Mouse (Mus musculus) hindbrain, embryonic 10.5 days (tissue): ENCODE data around the gene Mpl. TPM values are rescaled to one million over a fixed set of nuclear protein-coding genes. Genes with fewer than 3 reads are reported as not detected.

Source experiments
- DNase-seq: peaks from one replicate; pipeline ENCODE4 v3.0.0-alpha.2; 2017; ENCODE audit warnings: low spot score
- H3K27ac ChIP-seq: fragments of 300-500 bp; sonication (generic); 2 replicates; pipeline ENCODE4 v1.5.1; 2016; ENCODE audit warnings: mild to moderate bottlenecking, moderate library complexity
- H3K27me3 ChIP-seq: fragments of 300-500 bp; sonication (generic); 2 replicates; pipeline ENCODE4 v1.6.1; 2016; ENCODE audit warnings: mild to moderate bottlenecking; ENCODE audit not compliant: poor library complexity, insufficient read depth, severe bottlenecking
- H3K36me3 ChIP-seq: fragments of 300-500 bp; sonication (generic); 2 replicates; pipeline ENCODE4 v1.6.1; 2016; ENCODE audit warnings: mild to moderate bottlenecking, moderate library complexity
- H3K4me1 ChIP-seq: fragments of 300-500 bp; sonication (generic); replicated peaks from 2 replicates; pipeline ENCODE4 v1.6.1; 2016; ENCODE audit warnings: mild to moderate bottlenecking
- H3K4me3 ChIP-seq: fragments of 300-500 bp; sonication (generic); 2 replicates; pipeline ENCODE4 v1.5.1; 2016; ENCODE audit warnings: mild to moderate bottlenecking, moderate library complexity
- H3K9me3 ChIP-seq: fragments of 300-500 bp; sonication (generic); 2 replicates; pipeline ENCODE4 v1.6.1; 2016; ENCODE audit warnings: mild to moderate bottlenecking, moderate library complexity
- WGBS: fragments of 180-500 bp; shearing (Covaris S2); methylation state at CpG from one replicate; pipeline ENCODE4 v1.1.7; 2016; 5-methylcytosine and 5-hydroxymethylcytosine counted together
- polyA plus RNA-seq: library from polyadenylated mRNA; unstranded; fragments of >200 nt; fragmentation: Nextera tagmentation; extraction: Ambion mirVana; gene quantifications from 2 replicates; pipeline ENCODE4 v1.2.1, GENCODE M21; 2016

The Mpl gene
- polyA plus RNA-seq, 1 experiment from 2014 or later = 1.2 TPM

DNA sequence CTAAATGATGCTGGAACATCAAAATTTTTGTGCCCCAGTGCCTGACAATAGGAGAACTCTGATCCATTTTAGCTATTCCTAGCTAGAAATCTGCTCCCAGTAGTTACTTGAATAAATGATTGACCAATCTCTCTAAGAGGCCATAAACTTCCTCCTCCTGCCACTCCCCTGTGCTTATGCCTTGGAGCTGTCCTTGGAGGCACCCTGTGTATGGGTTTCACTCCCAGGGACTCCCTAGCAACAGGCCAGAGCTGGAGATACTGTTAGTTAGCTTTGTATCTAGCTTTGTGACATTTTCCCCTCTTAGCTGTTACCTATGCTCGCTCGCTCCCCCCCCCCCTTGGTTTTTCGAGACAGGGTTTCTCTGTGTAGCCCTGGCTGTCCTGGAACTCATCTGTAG lies 35.9 kb downstream of the Mpl start:
- Histone ChIP-seq H3K4me1 (no peaks in the 10 kb centered on the region), H3K36me3 (peaks cover 73% of the 10 kb centered on the region), H3K4me3 (no peak overlapping the region), H3K9me3 (no peaks in the 10 kb centered on the region), H3K27ac (no peak overlapping the region), H3K27me3 (no peaks in the 10 kb centered on the region)
- DNase-seq = no peak
- WGBS = 90% methylated on average over 3 of the region's 3 CpGs

DNA sequence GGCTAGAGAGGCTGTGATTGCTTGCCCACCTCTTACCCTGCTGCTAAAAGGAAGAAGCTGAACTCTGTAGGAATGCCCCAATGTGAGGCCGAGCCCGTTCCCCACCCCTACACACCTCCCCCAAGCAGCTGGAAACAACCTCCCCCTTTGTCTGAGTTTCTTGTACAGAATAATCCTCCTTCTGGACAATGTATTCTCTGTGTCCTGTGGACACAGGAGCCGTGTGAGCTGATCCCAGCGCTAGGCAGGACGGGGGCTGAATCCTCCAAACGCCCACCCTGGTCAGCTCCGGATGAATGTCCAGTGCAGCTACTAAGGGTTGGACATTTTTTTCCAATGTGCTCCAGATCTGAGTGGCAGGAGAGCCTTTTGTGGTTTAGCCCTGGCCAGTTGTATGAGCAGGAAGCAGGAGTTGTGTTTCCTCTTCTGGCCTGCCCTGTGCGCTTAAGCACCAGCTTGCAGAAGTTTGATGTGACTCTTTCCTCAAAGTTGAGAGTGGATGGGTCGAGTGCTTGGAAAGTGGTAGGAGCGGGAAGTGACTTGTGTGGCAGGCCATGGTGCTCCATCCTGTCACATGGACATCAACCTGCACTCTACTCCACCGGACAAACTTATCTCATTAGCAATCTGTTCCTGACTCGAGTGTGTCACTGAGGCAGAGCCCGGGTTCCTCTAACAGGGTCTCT lies 40.1 kb downstream of the Mpl start:
- Histone ChIP-seq H3K9me3 (no peaks in the 10 kb centered on the region), H3K27me3 (no peaks in the 10 kb centered on the region), H3K27ac (peak overlapping the region; percentile 35), H3K36me3 (peaks cover 98% of the 10 kb centered on the region), H3K4me3 (no peak overlapping the region), H3K4me1 (no peaks in the 10 kb centered on the region)
- no peak for DNase-seq
- 89% methylated on average over 13 of the region's 13 CpGs for WGBS

DNA sequence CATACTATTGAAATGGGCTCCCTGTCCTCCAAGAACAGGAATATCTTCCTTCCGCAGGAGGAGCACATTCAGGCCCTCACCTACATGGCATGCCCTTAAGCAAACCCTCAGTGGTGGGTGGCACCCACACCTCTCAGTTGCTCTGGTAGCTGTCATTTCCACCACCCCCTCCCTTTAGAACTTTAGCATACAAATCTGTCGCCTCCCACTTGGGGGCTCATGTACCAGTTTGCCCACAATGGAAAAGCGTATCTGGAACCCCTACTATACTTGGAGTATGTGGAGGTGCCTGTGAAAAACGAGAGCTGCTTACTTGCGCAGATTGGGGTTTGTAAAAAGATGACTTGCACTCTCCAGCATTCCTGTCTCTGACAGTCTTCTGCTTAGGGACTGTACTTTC lies 41.0 kb downstream of the Mpl start:
- WGBS = 92% methylated on average over 5 of the region's 5 CpGs

DNA sequence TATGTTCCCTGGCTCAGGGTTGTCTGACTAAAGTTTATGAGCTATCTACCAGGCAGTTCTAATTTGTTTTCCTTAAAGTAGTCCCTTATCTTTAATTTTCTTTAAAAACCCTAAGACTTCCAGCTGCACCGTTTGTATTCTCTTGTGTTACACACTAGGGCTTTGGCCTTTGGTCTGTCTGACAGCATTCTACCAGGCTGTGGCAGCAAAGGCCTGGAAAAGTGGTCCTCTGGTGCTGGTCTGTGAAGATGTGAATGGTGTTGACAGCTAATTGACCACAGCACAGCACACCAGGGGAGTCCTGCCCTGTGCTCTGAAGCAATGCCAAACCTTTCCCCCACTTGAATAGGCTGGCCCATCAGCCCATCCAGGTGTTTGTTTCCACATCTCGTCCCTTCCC lies 41.5 kb downstream of the Mpl start:
- H3K4me3 ChIP-seq = no peak overlapping the region
- no peaks in the 10 kb centered on the region for H3K9me3 ChIP-seq
- H3K27me3 ChIP-seq = no peaks in the 10 kb centered on the region
- peaks cover 99% of the 10 kb centered on the region for H3K36me3 ChIP-seq
- DNase-seq = no peak
- no peak overlapping the region for H3K27ac ChIP-seq
- WGBS = 91% methylated on average over 2 of the region's 2 CpGs
- H3K4me1 ChIP-seq = no peaks in the 10 kb centered on the region

More for the DNA sequence above, 41.0 kb downstream of the Mpl start:
- 0 out of 2 replicates have a peak overlapping the region, but pooled peaks have one; percentile 23 for H3K27ac ChIP-seq
- no peaks in the 10 kb centered on the region for H3K9me3 ChIP-seq
- no peaks in the 10 kb centered on the region for H3K27me3 ChIP-seq
- H3K36me3 ChIP-seq = peaks cover 99% of the 10 kb centered on the region
- H3K4me1 ChIP-seq = no peaks in the 10 kb centered on the region
- no peak for DNase-seq
- H3K4me3 ChIP-seq = no peak overlapping the region

DNA sequence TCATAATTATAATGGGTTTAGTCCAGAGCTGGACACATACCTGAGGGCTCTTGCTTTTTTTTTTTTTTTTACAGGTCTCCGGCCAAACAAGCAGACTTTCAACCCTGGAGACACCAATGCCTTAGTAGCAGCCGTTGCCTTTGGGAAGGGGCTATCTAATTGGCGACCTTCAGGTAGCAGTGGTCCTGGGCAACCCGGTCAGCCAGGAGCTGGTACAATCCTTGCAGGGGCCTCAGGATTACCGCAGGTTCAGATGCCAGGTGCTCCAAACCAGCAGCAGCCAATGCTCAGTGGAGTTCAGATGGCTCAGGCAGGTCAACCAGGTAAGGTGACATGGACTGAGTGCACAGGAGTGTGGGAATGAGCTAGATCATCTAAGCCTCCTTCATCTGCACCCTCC lies 43.8 kb downstream of the Mpl start:
- peaks cover 79% of the 10 kb centered on the region for H3K36me3 ChIP-seq
- DNase-seq = no peak
- 95% methylated on average over 5 of the region's 5 CpGs for whole genome bisulfite sequencing
- peaks cover 10% of the 10 kb centered on the region for H3K4me1 ChIP-seq
- H3K27me3 ChIP-seq = no peaks in the 10 kb centered on the region
- H3K4me3 ChIP-seq = no peak overlapping the region
- no peak overlapping the region for H3K27ac ChIP-seq
- no peaks in the 10 kb centered on the region for H3K9me3 ChIP-seq

DNA sequence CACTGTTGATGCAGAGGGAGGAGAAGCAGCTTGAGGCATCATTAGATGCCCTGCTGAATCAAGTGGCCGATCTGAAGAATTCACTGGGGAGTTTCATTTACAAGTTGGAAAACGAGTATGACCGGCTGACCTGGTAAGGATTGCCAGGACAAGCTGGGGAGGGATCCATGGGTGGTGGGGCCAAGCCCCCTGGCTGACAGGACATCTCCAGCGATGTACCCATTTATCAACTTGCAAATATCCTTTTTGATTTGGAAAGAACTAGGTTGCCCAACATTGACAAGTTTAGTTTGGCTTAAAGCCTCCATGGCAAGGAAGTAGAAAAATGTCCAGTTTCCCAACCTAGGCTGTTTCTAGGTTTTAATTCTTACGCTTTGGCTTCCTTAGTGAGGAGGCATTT lies 46.4 kb downstream of the Mpl start:
- Histone ChIP-seq H3K27me3 (no peaks in the 10 kb centered on the region), H3K4me1 (peaks cover 17% of the 10 kb centered on the region), H3K9me3 (no peaks in the 10 kb centered on the region), H3K27ac (no peak overlapping the region), H3K36me3 (peaks cover 56% of the 10 kb centered on the region), H3K4me3 (no peak overlapping the region)
- DNase-seq = no peak
- WGBS = 92% methylated on average over 5 of the region's 5 CpGs

DNA sequence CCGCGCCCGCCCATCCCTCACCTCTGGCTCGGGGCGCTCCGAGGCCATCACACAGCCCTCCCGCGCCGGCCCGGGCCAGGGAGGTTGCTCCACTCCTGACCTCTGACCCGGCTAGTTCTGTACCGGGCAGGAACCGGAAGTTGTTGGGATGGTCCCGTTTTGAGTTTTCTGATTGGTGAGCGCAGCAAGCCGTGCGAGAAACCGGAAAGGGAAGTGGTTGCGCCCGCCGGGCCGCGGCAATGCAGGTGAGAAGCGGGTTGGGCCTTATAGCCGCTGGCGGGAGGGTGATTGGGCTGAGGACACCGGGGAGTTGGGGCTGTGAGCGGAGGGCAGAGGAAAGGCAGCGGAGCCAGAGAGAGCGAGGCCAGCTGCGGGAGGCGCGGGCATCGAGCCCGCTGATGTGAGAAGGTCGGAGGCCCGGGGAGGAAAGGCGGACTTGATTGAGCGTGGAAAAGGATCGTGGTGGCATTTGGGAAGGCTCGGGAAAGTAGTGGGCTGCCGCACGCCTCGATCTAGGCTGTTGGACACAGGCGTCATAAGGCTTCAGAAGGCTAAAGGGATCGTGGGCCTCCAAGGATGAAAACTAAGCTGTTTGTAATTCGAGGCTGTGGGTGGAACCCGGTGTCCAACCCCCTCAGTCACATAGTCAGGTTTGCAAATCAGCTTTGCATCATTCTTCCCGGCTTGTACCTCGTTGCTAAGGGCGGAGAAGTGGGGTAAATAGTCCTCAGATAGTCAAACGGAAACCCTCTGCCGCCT lies 48.0 kb downstream of the Mpl start, which contains the start of the genes Szt2 and Med8:
Gene Szt2, minus strand, starts transcription at position 132 of the 759 bp plus-strand sequence.
Gene Med8, plus strand, starts transcription at position 196 of the 759 bp plus-strand sequence.
- peak; percentile 92 for DNase-seq
- Histone ChIP-seq H3K4me1 (peaks cover 17% of the 10 kb centered on the region), H3K27ac (peak within 1 kb of the TSS; percentile 90), H3K36me3 (peaks cover 54% of the 10 kb centered on the region), H3K27me3 (no peaks in the 10 kb centered on the region), H3K9me3 (no peaks in the 10 kb centered on the region), H3K4me3 (peak within 1 kb of the TSS; percentile 76)
- 1% methylated on average over 53 of the region's 53 CpGs for WGBS

DNA sequence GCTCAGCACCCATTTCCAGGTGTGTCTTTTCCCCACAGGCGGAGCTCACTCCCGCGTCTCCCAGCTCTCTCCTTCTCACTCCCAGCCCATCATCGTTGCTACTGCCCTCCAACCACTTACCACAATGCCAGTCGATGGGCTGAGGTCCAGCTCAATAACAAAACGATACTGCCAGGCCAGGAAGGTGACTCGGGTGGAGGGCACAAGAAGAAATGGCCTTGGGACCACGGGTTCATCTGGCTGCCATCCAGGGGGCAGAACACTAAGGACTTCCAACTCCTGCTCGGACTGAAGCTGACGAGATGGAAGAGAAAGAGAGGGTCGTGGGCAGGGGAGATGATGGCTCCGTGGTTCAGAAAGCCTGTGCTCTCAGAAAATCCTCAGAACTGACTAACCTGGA lies 54.6 kb downstream of the Mpl start:
- peaks cover 76% of the 10 kb centered on the region for H3K36me3 ChIP-seq
- WGBS = 93% methylated on average over 12 of the region's 12 CpGs
- H3K9me3 ChIP-seq = no peaks in the 10 kb centered on the region
- H3K4me1 ChIP-seq = no peaks in the 10 kb centered on the region
- no peak overlapping the region for H3K27ac ChIP-seq
- DNase-seq = no peak
- H3K27me3 ChIP-seq = no peaks in the 10 kb centered on the region
- no peak overlapping the region for H3K4me3 ChIP-seq

DNA sequence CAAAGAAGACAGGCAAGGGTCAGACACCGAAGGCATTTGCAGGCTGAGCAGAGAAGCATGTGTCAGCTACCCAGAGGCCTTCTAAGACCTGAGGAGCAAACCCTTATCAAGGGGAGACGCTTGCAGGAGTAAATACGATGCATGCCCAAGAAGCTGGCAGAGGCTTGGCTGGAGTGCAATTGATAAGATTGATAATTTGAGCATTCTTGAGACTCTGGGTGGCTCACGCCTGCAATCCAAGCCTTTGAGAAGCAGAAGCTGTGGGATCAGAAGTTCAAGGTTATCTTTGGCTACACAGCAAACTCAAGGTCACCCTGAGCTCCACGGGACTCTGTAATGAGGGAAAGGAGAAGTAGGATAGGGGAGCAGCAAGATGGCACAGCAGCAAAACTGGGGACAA lies 55.4 kb downstream of the Mpl start:
- Histone ChIP-seq H3K36me3 (peaks cover 84% of the 10 kb centered on the region), H3K27ac (no peak overlapping the region), H3K9me3 (no peaks in the 10 kb centered on the region), H3K4me1 (no peaks in the 10 kb centered on the region), H3K4me3 (no peak overlapping the region), H3K27me3 (no peaks in the 10 kb centered on the region)
- no peak for DNase-seq
- WGBS = 92% methylated on average over 5 of the region's 5 CpGs

DNA sequence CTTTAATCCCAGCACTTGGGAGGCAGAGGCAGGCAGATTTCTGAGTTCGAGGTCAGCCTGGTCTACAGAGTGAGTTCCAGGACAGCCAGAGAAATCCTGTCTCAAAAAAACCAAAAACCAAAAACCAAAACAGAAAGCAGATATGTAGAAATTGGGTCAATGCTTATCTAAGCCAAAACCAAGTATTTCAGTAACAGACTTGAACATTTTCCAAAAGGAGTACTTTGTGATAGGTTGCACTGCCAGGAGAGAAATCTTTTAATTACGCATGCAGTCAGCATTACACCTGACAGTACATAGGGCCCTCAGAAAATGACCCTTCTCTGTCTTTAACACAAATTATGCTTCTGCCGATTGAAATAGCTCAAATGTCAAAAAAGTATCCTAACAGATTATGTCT lies 55.9 kb downstream of the Mpl start:
- no peak for DNase-seq
- Histone ChIP-seq H3K9me3 (no peaks in the 10 kb centered on the region), H3K27ac (no peak overlapping the region), H3K4me3 (no peak overlapping the region), H3K4me1 (no peaks in the 10 kb centered on the region), H3K27me3 (no peaks in the 10 kb centered on the region), H3K36me3 (peaks cover 89% of the 10 kb centered on the region)
- 94% methylated on average over 3 of the region's 3 CpGs for WGBS

DNA sequence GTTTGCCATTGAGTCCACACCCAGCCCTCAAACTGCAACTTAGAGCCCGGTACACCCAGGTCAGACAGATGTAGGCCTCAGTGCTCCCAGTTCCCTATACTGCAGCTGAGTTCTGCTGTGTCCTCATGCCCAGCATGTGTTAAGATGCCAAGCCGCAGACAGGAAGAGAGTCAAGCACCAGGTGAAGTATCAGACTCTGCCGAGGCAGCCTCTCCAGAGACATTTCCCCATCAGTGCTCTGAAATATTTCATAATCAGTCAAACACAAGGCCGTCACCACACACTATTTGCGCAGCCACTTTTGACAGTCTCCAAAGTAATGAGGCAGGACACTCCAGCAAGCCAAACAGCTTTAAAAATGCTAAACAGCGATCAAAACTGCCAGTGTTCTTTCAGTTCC lies 58.9 kb downstream of the Mpl start:
- no peak for DNase-seq
- Histone ChIP-seq H3K4me3 (no peak overlapping the region), H3K9me3 (no peaks in the 10 kb centered on the region), H3K27ac (no peak overlapping the region), H3K36me3 (peaks cover 100% of the 10 kb centered on the region), H3K4me1 (no peaks in the 10 kb centered on the region), H3K27me3 (no peaks in the 10 kb centered on the region)
- 95% methylated on average over 6 of the region's 6 CpGs for WGBS

DNA sequence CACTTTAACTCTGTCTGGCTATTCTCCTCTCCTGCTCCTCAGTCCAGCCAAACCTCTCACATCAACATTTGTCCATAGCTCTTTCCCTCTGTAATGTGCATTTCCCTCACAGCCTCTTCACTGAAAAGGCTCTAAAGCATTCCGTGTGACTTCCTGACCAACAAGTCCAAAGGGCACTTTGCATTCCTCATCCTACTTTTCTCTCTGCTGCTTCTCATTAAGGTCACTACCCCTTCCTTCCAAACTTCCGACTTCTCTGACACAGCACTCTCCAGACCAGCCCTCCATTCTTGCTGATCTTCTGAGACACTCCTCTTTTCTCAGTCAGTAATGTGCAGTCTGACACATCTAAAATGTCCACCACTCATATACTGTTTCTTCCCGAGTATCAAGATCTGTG lies 60.9 kb downstream of the Mpl start:
- DNase-seq = no peak
- 85% methylated on average over 3 of the region's 3 CpGs for WGBS
- H3K27ac ChIP-seq = no peak overlapping the region

DNA sequence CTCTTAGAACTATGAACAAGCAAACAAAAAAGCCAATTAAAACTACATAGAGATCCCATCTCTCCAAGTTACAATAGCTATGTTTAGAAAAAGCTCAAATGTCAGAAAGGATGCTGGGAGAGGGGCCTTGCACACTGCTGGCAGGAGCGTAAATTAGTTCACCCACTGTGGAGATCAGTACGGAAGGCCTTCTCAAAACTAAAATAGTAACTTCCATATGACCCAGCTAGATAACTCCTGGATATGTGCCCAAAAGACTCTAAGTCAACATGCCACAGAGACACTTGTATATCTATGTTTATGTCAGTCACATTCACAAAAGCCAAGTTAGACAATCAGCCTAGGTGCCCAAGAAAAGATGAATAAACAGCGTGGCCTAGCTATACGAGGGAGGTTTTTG lies 62.0 kb downstream of the Mpl start:
- H3K4me3 ChIP-seq = no peak overlapping the region
- no peaks in the 10 kb centered on the region for H3K4me1 ChIP-seq
- H3K27ac ChIP-seq = no peak overlapping the region
- peaks cover 100% of the 10 kb centered on the region for H3K36me3 ChIP-seq
- no peaks in the 10 kb centered on the region for H3K9me3 ChIP-seq
- 91% methylated on average over 4 of the region's 4 CpGs for WGBS
- DNase-seq = no peak
- no peaks in the 10 kb centered on the region for H3K27me3 ChIP-seq

More for the DNA sequence above, 60.9 kb downstream of the Mpl start:
- no peaks in the 10 kb centered on the region for H3K9me3 ChIP-seq
- no peaks in the 10 kb centered on the region for H3K4me1 ChIP-seq
- H3K36me3 ChIP-seq = peaks cover 100% of the 10 kb centered on the region
- no peaks in the 10 kb centered on the region for H3K27me3 ChIP-seq
- H3K4me3 ChIP-seq = no peak overlapping the region
